Mouse (Mus musculus) right cerebral cortex, postnatal 36 days (tissue): Measurements from ENCODE around the gene Calm3.
A peak's percentile ranks its signal among the peaks of the same experiment; 100 is the strongest.

ENCODE experiments used
- DNase-seq, 2 experiments: peaks; one replicate each; pipeline ENCODE4 v3.0.0; 2022; ENCODE audit warnings: low spot score in 2 of 2, mixed read lengths in 1 of 2

Calm3 gene

GRCm38 (mm10) chr7:16891641-16892351, 32.1 kb downstream of the Calm3 start, which contains the start of gene Gng8:
Gng8 (plus strand) TSS chr7:16891786.
- DNase-seq, result peak; percentile 72 to 75

GRCm38 (mm10) chr7:16890944-16891343, 33.0 kb downstream of the Calm3 start:
- no peak for DNase-seq

- no peak for DNase-seq
Observed at GRCm38 (mm10) chr7:16890536-16890935, 33.4 kb downstream of the Calm3 start.

- DNase-seq, result no peak
Observed at GRCm38 (mm10) chr7:16885905-16886304, 38.0 kb downstream of the Calm3 start.

GRCm38 (mm10) chr7:16885271-16885776, 38.6 kb downstream of the Calm3 start:
- DNase-seq, result no peak

GRCm38 (mm10) chr7:16884334-16884733, 39.6 kb downstream of the Calm3 start:
- no peak for DNase-seq

- no peak for DNase-seq
Observed at GRCm38 (mm10) chr7:16883162-16883561, 40.8 kb downstream of the Calm3 start.

- no peak for DNase-seq
Observed at GRCm38 (mm10) chr7:16880615-16881014, 43.3 kb downstream of the Calm3 start.

- DNase-seq, result no peak
Observed at GRCm38 (mm10) chr7:16879796-16880547, 43.9 kb downstream of the Calm3 start.

- DNase-seq, result no peak
Observed at GRCm38 (mm10) chr7:16877717-16878116, 46.2 kb downstream of the Calm3 start.

- DNase-seq, result no peak
Observed at GRCm38 (mm10) chr7:16876608-16877007, 47.3 kb downstream of the Calm3 start.

- DNase-seq, result no peak
Observed at GRCm38 (mm10) chr7:16876006-16876405, 47.9 kb downstream of the Calm3 start.

- DNase-seq, result no peak
Observed at GRCm38 (mm10) chr7:16875326-16875725, 48.6 kb downstream of the Calm3 start.

GRCm38 (mm10) chr7:16875310-16875325, 48.8 kb downstream of the Calm3 start, which contains the start of gene Dact3:
Dact3 (plus strand) TSS chr7:16875317.
- DNase-seq, result no peak

- DNase-seq, result peak; percentile 100
Observed at GRCm38 (mm10) chr7:16874756-16875309, 49.1 kb downstream of the Calm3 start.

GRCm38 (mm10) chr7:16874190-16874589, 49.7 kb downstream of the Calm3 start:
- peak in 1 of 2 experiments; percentile 74 for DNase-seq

- DNase-seq, result no peak
Observed at GRCm38 (mm10) chr7:16873392-16873791, 50.5 kb downstream of the Calm3 start.

GRCm38 (mm10) chr7:16872478-16872877, 51.4 kb downstream of the Calm3 start:
- DNase-seq, result no peak

GRCm38 (mm10) chr7:16871600-16871999, 52.3 kb downstream of the Calm3 start:
- no peak for DNase-seq

- DNase-seq, result peak; percentile 92 to 97
Observed at GRCm38 (mm10) chr7:16869497-16869896, 54.4 kb downstream of the Calm3 start.

- no peak for DNase-seq
Observed at GRCm38 (mm10) chr7:16867488-16867887, 56.4 kb downstream of the Calm3 start.
